Mouse (Mus musculus) frontal cortex, postnatal 14 days (tissue): ENCODE measurements at regions not wholly inside any gene's neighbourhood (a gene's known extent, or its start where the extent isn't known, plus 50 kb on each side); places are given as distances from the start of the nearest gene placed in this dataset.
"Not testable (repeated sequence)": the region's sequence is repeated elsewhere in the genome, so short reads cannot be mapped to it uniquely, and the experiment has no call there.

Experiments used
- DNase-seq, 2 experiments: peaks; one replicate each; pipeline ENCODE4 v3.0.0; 2022; ENCODE audit warnings: low spot score in 2 of 2

DNA sequence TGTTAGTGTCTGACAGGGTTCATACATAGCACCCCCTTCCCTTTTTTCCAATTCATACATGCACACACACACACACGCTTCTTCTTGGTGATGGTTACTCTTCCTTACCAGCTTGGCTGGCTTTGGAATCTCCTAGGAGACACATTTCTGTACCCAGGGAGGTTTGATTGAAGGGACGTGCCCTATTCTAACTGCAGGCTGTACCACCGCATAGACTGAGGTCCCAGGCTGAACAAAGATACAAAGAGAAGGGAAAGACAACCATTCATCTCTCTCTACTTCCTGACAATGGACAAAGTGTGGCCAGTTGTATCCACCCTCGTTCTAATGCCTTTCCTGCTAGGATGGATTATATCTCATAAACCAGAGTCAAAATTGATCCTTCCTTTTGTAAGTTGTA, 100.0 kb downstream of the Raet1d start:
- not testable (repeated sequence) for DNase-seq

DNA sequence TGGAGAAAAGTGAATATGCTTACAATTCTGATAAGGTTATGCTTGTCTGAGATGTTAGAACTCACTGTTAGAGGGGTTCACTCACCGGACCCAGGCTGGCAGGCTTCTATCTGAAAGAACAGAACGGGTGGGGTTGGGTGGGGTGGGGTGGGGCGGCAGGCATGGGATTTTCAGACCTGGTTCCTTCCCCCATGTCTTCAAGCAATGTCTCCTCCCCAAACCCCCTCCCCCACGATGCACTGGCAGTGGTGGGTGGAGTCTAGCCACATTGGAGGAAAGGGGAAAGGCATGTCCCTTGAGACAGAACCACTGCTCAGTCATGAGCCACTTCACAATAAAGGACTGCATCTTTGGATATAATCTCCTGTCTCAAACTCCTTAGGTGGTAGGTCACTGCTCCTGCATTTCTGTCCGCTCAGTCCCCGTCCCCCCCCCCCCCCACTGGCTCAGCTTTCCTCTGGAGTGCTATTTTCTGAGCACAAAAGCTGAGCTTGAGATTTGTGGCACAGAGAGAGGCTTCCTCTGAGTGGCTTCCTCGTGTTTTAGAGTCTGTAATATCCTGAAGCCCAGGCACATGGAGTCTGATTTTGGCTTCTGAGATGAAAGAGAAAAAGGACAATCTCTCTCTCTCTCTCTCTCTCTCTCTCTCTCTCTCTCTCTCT, 100.6 kb downstream of the Raet1d start:
- DNase-seq: not testable (repeated sequence)

DNA sequence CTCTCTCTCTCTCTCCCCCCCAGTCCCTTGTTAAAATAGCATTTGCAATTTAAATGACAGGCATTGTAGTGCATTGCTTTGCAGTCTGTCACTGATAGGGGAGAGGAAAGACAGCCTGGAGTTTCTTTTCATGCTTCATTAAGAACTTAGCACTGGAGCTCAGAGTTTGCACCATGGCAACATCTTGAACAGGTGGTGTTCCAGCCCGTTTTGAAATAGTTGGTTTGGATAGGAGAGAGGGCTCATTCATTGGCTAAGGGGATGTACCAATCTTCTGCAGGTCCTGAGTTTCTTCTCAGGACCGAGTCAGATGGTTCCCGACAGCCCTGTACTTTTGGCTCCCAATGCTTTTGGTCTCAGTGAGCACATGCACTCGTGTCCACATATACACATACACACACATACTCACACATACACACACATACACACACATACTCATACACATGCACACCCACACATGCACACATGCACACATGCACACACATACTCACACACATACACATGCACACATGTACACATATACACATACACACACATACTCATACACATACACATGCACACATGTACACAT, 101.2 kb downstream of the Raet1d start:
- not testable (repeated sequence) for DNase-seq

DNA sequence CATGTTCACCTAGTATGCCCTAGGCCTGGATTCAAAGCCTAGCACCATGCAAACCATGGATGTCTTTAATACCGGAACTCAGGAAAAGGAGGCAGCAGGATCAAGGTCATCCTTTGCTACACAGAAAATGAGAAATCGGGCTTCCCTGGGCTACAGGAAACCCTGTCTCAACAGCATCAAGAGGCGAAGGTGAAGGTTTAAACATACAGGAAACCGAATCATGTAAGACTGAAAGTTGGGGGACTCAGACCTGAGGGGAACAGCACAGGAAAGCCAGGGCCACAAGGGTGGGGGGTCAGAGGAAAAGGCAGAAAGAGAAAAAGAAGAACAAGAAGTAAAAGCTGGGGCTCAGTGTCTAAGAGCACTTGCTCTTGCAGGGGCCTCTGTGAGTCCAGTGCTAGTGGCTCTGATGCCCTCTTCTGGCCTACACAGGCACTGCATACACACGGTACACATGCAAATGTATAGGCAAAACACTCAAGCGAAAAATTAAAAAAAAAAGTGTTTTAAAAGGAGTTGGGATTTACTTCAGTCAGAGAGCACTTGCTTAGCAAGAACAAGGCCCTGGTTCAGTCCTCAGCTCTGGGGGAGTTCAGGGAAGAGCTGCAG, 111.5 kb downstream of the Raet1d start:
- DNase-seq: not testable (repeated sequence)

DNA sequence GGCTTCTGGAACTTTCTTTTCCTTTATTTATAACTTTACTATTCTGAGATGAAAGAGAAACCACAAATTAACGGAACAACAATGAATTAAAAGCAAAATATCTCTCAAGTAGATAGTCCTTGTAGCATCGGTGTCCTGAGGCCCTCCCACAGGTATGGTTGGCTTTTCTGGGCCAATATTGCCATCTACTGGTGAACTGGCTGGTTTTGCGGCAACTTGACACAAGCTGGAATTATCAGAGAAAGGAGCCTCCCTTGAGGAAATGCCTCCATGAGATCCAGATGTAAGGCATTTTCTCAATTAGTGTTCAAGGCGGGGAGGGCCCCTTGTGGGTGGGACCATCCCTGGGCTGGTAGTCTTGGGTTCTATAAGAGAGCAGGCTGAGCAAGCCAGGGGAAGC, 119.5 kb downstream of the Raet1d start:
- peak in 1 of 2 experiments; percentile 35 for DNase-seq

DNA sequence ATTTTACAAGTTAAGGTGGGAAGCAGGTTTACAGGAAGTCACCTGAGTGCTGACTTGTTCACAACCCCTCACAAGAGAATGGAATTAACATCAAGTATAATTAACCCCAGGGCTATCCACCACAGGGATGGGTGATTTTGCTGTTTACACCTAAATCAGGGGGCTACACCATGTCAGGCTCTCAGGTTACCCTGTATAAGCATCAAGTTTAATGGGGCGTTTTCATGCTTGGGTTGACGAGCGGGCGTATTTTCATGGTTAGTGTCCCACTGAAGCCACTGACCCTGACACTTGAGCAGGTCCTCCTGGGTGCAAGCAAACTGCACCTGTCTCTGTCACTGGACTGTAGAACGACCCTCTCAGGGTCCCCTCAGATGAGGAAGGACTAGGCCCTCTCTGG, 126.7 kb downstream of the Raet1d start:
- not testable (repeated sequence) for DNase-seq

DNA sequence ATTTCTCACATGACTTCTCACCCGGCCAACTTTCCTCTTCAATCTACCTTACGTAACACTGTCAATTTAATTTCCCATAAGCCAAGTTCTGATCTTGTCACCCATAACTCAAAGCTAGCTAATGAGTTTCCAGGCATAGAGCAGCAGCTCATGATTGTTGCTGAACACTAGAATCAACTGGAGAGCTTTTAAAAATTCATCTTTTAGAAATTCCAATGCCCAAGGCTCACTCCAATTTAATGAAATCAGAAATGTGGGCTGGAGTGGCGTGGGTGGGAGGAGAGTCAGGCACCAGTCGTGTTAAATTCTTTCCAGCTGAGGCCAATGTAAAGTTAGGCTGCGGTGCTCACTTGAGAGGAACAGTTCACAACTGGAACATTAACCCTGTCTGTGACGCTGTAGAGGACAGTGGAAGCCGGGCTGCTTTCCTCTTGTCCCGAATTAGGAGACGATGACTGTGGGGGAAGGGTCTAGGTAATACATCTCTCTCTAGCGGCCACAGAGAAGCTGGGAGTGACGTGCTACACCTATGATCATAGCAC, 131.5 kb downstream of the Raet1d start:
- not testable (repeated sequence) for DNase-seq

DNA sequence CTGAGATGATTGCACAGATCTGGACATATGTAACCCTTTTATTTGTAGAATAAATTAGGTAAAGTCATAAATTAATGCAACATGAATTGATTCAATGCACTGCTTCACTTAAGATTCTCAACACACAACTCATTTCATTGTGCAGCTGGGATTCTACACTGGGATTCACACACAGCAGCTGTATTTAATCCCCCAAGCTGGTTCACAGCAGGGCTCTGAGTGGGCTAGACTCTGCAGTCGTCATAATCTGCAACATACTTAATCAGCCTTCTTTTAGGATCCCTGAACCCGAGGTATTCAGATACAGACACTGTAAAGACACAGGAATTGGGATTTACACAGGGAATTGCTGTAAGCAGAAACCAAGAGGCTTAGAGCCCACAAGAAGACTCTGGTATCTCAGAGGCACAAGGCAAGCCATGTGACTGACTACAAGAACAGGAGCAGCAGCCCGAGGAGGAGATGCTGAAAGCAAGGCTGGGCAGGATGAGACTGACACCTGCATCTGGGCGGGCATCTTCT, 135.7 kb downstream of the Raet1d start:
- no peak for DNase-seq
